Comparison of ENCODE assay signal across 8 mouse cellular contexts in the genomic region with DNA sequence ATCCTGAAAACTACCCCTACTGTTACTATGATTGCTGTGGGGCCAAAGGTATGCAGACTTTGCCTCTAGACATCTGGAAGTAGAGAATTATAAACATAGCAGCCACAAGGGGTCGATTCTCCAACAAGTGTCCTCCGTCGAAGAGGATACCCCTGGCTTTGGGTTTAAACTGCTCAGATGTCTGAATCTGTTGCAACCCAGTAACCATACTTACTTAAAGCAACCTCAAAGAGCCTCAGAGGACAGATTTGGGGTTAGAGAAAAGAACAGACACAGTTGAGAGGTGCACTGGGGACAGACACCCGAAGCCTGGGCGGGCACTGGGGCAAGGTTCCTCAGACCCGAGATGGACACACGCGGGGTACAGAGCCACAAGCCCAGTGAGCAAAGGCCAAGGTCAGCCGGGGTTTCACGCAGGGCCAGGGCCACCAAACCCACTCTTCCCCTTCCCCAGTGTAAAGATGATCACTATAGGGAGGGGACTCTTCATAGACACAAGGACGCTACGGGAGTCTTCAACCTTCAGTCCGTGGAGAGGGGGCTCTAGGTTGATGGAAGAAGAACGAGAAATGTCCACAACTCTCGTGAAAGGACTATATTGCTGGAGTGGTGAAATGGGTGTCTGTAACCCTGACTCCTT. TPM values are rescaled to one million over a fixed set of nuclear protein-coding genes. Genes with fewer than 3 reads are reported as not detected.
A peak's percentile ranks its signal among the peaks of the same experiment; 100 is the strongest.
DNase-seq lines count a peak whose midpoint lies in the region; ATAC-seq and TF ChIP-seq lines count a peak whose summit lies in the region.

No protein-coding gene starts in this region.

- peak overlapping the region; percentile 85 for H3K4me2 ChIP-seq in heart, embryonic 14.5 days (ENCODE audit: low read length)
- H3K4me2 ChIP-seq in midbrain, embryonic 11.5 days, result peak overlapping the region; percentile 62

- no peaks in the 10 kb centered on the region for H3K9me3 ChIP-seq in heart, embryonic 14.5 days (ENCODE audit: control insufficient read depth, low read length)
- H3K9me3 ChIP-seq in midbrain, embryonic 11.5 days (ENCODE audit: control insufficient read depth, low read length), result no peaks in the 10 kb centered on the region

- WGBS in heart, embryonic 14.5 days, result 15% methylated on average over 15 of the region's 15 CpGs
- WGBS in midbrain, embryonic 11.5 days, result 53% methylated on average over 15 of the region's 15 CpGs

- peak overlapping the region; percentile 88 for H3K9ac ChIP-seq in heart, embryonic 14.5 days (ENCODE audit: low read length)
- H3K9ac ChIP-seq in midbrain, embryonic 11.5 days (ENCODE audit: low read length), result peak overlapping the region; percentile 92

- peaks cover 7 to 37% of the 10 kb centered on the region in 2 experiments for H3K4me1 ChIP-seq in heart, embryonic 14.5 days (ENCODE audit: control insufficient read depth in 2 of 2, insufficient read depth in 2 of 2, low read length in 2 of 2)
- H3K4me1 ChIP-seq in midbrain, embryonic 11.5 days (ENCODE audit: control insufficient read depth, insufficient read depth, low read length), result peaks cover 11% of the 10 kb centered on the region

- peak overlapping the region; percentile 98 for H3K27ac ChIP-seq in gastrocnemius, adult 2 months
- peak overlapping the region; percentile 81 to 89 for H3K27ac ChIP-seq in heart, embryonic 14.5 days (replicated peaks in 1 of 2; ENCODE audit: control insufficient read depth in 1 of 2, insufficient read depth in 1 of 2, low read depth in 2 of 2, low read length in 2 of 2)
- H3K27ac ChIP-seq in midbrain, embryonic 11.5 days (ENCODE audit: low read depth, low read length), result no peak overlapping the region

- ATAC-seq in heart, embryonic 14.5 days (ENCODE audit: insufficient number of reproducible peaks, insufficient read depth, low FRiP score, low read depth), result no peak
- no peak for ATAC-seq in midbrain, embryonic 11.5 days (ENCODE audit: low FRiP score)

- intact Hi-C loops in gastrocnemius, adult 2 months (cut with DNase I), result loop anchor here (5.0 kb wide), 1 partner anchor 41 kb away; no protein-coding TSS in a partner anchor

- H3K27me3 ChIP-seq in heart, embryonic 14.5 days (ENCODE audit: control insufficient read depth, insufficient read depth, low read length), result no peaks in the 10 kb centered on the region
- H3K27me3 ChIP-seq in midbrain, embryonic 11.5 days (ENCODE audit: control insufficient read depth, insufficient read depth, low read length), result no peaks in the 10 kb centered on the region; the same call in 1 of the 2 replicates

- H3K36me3 ChIP-seq in heart, embryonic 14.5 days (ENCODE audit: control insufficient read depth, insufficient read depth, low read length), result peaks cover 9% of the 10 kb centered on the region
- no peaks in the 10 kb centered on the region for H3K36me3 ChIP-seq in midbrain, embryonic 11.5 days (ENCODE audit: control insufficient read depth, insufficient read depth, low read length)

- peak; percentile 29; the same call in 1 of the 2 replicates for TF ChIP-seq CTCF in gastrocnemius, adult 2 months (IDR thresholded peaks at IDR 0.05)

- peak; percentile 44 for DNase-seq in gastrocnemius, adult 2 months
- DNase-seq in gastrocnemius, adult 18-20 months (ENCODE audit: low spot score), result no peak
- peak; percentile 9 for DNase-seq in c-Kit-positive CD71-positive TER-119-positive erythroid progenitor cells, embryonic 14.5 days (ENCODE audit: low spot score)
- peak; percentile 34 to 56 for DNase-seq in kidney, postnatal 25 days
- DNase-seq in midbrain, embryonic 11.5 days (ENCODE audit: low spot score, missing footprints), result peak; percentile 87
- DNase-seq in thymus, postnatal 25 days, result peak; percentile 15
- DNase-seq in urinary bladder, adult 2 months (ENCODE audit: low spot score), result no peak

- peak overlapping the region; percentile 89 for H3K4me3 ChIP-seq in gastrocnemius, adult 2 months
- peak overlapping the region; percentile 67 to 93 for H3K4me3 ChIP-seq in heart, embryonic 14.5 days (ENCODE audit: control insufficient read depth in 1 of 2, insufficient read depth in 1 of 2, low read depth in 1 of 2, low read length in 2 of 2)
- peak overlapping the region; percentile 84 for H3K4me3 ChIP-seq in midbrain, embryonic 11.5 days (ENCODE audit: low read depth, low read length)

RNA-seq across cellular contexts. Expression of a gene that starts 1.1 kb away (rescaled TPM):
- total RNA-seq in gastrocnemius, adult 2 months (2021), result 10 to 100 TPM; 54.4 to 63.5 TPM
- 10 to 100 TPM; 53.7 to 56.4 TPM for total RNA-seq in gastrocnemius, adult 18-20 months (2021)
- polyA plus RNA-seq in heart, embryonic 14.5 days (2014; fragmentation: Nextera tagmentation; extraction: Ambion mirVana), result 56.9 and 59.0 TPM in 2 replicates
- 31.5 and 31.7 TPM in 2 replicates for polyA plus RNA-seq in midbrain, embryonic 11.5 days (2014; fragmentation: Nextera tagmentation; extraction: Ambion mirVana)
- 16.8 and 21.8 TPM in 2 replicates for polyA plus RNA-seq in urinary bladder, adult 2 months (2012; rRNA removed)

Comparison
In these comparisons a context has a peak if more than half of its experiments do, and no peak if none do; other contexts are left out.
1. DNase-seq: peak in gastrocnemius, adult 2 months (single experiment), c-Kit-positive CD71-positive TER-119-positive erythroid progenitor cells, embryonic 14.5 days (single experiment), kidney, postnatal 25 days (2 of 2), midbrain, embryonic 11.5 days (single experiment) and thymus, postnatal 25 days (single experiment); none in gastrocnemius, adult 18-20 months (single experiment) and urinary bladder, adult 2 months (single experiment).
2. Peak in every context shown above with its lines, with median percentiles within 50 percentile points of each other: H3K4me3 ChIP-seq.